Mouse (Mus musculus): ENCODE measurements around the gene Cyp2j12.
"Not testable (repeated sequence)": the region's sequence is repeated elsewhere in the genome, so short reads cannot be mapped to it uniquely, and the experiment has no call there.

Gene Cyp2j12

GRCm38 (mm10) chr4:96140732-96141467 is at the start of gene Cyp2j12:
Gene Cyp2j12 (minus strand): TSS chr4:96141152.
- no peak for DNase-seq (ENCODE audit: low spot score)

GRCm38 (mm10) chr4:96189321-96189720 is 48.4 kb upstream of the Cyp2j12 start:
- not testable (repeated sequence) for DNase-seq (ENCODE audit: low spot score)

- DNase-seq (ENCODE audit: low spot score), result not testable (repeated sequence)
These were observed 47.7 kb upstream of the Cyp2j12 start for GRCm38 (mm10) chr4:96188671-96189070.

- not testable (repeated sequence) for DNase-seq (ENCODE audit: low spot score)
These were observed 47.2 kb upstream of the Cyp2j12 start for GRCm38 (mm10) chr4:96188146-96188545.

- not testable (repeated sequence) for DNase-seq (ENCODE audit: low spot score)
These were observed 43.8 kb upstream of the Cyp2j12 start for GRCm38 (mm10) chr4:96184716-96185115.

- DNase-seq (ENCODE audit: low spot score), result no peak
These were observed 21.9 kb upstream of the Cyp2j12 start for GRCm38 (mm10) chr4:96162839-96163238.

GRCm38 (mm10) chr4:96161575-96161974 is 20.6 kb upstream of the Cyp2j12 start:
- no peak for DNase-seq (ENCODE audit: low spot score)

GRCm38 (mm10) chr4:96139226-96139625 is 1.7 kb downstream of the Cyp2j12 start:
- no peak for DNase-seq (ENCODE audit: low spot score)

- DNase-seq (ENCODE audit: low spot score), result no peak
These were observed 6.7 kb downstream of the Cyp2j12 start for GRCm38 (mm10) chr4:96134246-96134645.

- DNase-seq (ENCODE audit: low spot score), result peak; percentile 23
These were observed 44.1 kb downstream of the Cyp2j12 start for GRCm38 (mm10) chr4:96096841-96097240.

GRCm38 (mm10) chr4:96091869-96092268 is 49.1 kb downstream of the Cyp2j12 start:
- DNase-seq (ENCODE audit: low spot score), result no peak

GRCm38 (mm10) chr4:96089356-96090048 is 51.5 kb downstream of the Cyp2j12 start:
- DNase-seq (ENCODE audit: low spot score), result not testable (repeated sequence)

GRCm38 (mm10) chr4:96078308-96078707 is 62.6 kb downstream of the Cyp2j12 start:
- no peak for DNase-seq (ENCODE audit: low spot score)

GRCm38 (mm10) chr4:96077261-96078125 is 63.5 kb downstream of the Cyp2j12 start, which contains the start of gene Cyp2j13:
Gene Cyp2j13 (minus strand): TSS chr4:96077546.
- DNase-seq (ENCODE audit: low spot score), result peak; percentile 27

- no peak for DNase-seq (ENCODE audit: low spot score)
These were observed 78.9 kb downstream of the Cyp2j12 start for GRCm38 (mm10) chr4:96062045-96062444.

GRCm38 (mm10) chr4:96060106-96060505 is 80.8 kb downstream of the Cyp2j12 start:
- DNase-seq (ENCODE audit: low spot score), result no peak
